Mouse (Mus musculus) bone marrow macrophage, adult 2 months (primary cell): Measurements from ENCODE around the gene Fpgs.

Experiments used
- CTCF ChIP-seq: IDR thresholded peaks from 2 replicates; pipeline ENCODE4 v1.5.1; 2012; ENCODE audit warnings: low read depth, mild to moderate bottlenecking, low read length, moderate library complexity
- POLR2A ChIP-seq: IDR thresholded peaks from 2 replicates; pipeline ENCODE4 v1.6.1; 2012; ENCODE audit warnings: mild to moderate bottlenecking, low read depth, low read length, borderline replicate concordance

GRCm38 (mm10) chr2:32722046-32722445 is 18.1 kb upstream of the Fpgs start:
- no peak for TF ChIP-seq CTCF
- TF ChIP-seq POLR2A, result no peak
